Mouse (Mus musculus) intestine, embryonic 16.5 days (tissue): ENCODE data around the gene Ncbp3. TPM values are rescaled to one million over a fixed set of nuclear protein-coding genes. Genes with fewer than 3 reads are reported as not detected.

Experiments
- ATAC-seq: fragments of 200-750 bp; cut with Nextera tagmentation; 2 replicates; pipeline ENCODE4 v1.8.0; 2017; ENCODE audit warnings: moderate TSS enrichment, moderate library complexity
- H3K27ac ChIP-seq: fragments of 300-500 bp; sonication (generic); 2 replicates; pipeline ENCODE4 v1.5.1; 2014; ENCODE audit warnings: mild to moderate bottlenecking, low read length
- H3K27me3 ChIP-seq: fragments of 300-500 bp; sonication (generic); replicated peaks from 2 replicates; pipeline ENCODE4 v1.6.1; 2014; ENCODE audit warnings: low read length, control low read depth, mixed read lengths; ENCODE audit not compliant: control insufficient read depth, insufficient read depth
- H3K36me3 ChIP-seq: fragments of 300-500 bp; sonication (generic); 2 replicates; pipeline ENCODE4 v1.6.1; 2014; ENCODE audit warnings: low read length, control low read depth; ENCODE audit not compliant: control insufficient read depth, insufficient read depth
- H3K4me1 ChIP-seq: fragments of 300-500 bp; sonication (generic); 2 replicates; pipeline ENCODE4 v1.6.1; 2014; ENCODE audit warnings: low read length, control low read depth, mixed read lengths; ENCODE audit not compliant: control insufficient read depth, insufficient read depth
- H3K4me2 ChIP-seq: fragments of 300-500 bp; sonication (generic); 2 replicates; pipeline ENCODE4 v1.6.1; 2014; ENCODE audit warnings: low read depth, low read length, control low read depth
- H3K4me3 ChIP-seq: fragments of 300-500 bp; sonication (generic); 2 replicates; pipeline ENCODE4 v1.5.1; 2014; ENCODE audit warnings: mild to moderate bottlenecking, low read length
- H3K9ac ChIP-seq: fragments of 300-500 bp; sonication (generic); 2 replicates; pipeline ENCODE4 v1.6.1; 2014; ENCODE audit warnings: low read depth, low read length
- H3K9me3 ChIP-seq: fragments of 300-500 bp; sonication (generic); 2 replicates; pipeline ENCODE4 v1.6.1; 2016; ENCODE audit warnings: low read length, control low read depth; ENCODE audit not compliant: control insufficient read depth
- WGBS: fragments of 180-500 bp; shearing (Covaris S2); extraction: QIAGEN DNeasy Blood & Tissue Kit; methylation state at CpG from one replicate; pipeline ENCODE4 v1.1.7; 2014; 5-methylcytosine and 5-hydroxymethylcytosine counted together
- polyA plus RNA-seq: library from polyadenylated mRNA; unstranded; fragments of >200 nt; fragmentation: Nextera tagmentation; extraction: Ambion mirVana; gene quantifications from 2 replicates; pipeline ENCODE4 v1.2.1, GENCODE M21; 2015

The Ncbp3 gene
- polyA plus RNA-seq, 1 experiment from 2014 or later = 8.3 TPM

DNA sequence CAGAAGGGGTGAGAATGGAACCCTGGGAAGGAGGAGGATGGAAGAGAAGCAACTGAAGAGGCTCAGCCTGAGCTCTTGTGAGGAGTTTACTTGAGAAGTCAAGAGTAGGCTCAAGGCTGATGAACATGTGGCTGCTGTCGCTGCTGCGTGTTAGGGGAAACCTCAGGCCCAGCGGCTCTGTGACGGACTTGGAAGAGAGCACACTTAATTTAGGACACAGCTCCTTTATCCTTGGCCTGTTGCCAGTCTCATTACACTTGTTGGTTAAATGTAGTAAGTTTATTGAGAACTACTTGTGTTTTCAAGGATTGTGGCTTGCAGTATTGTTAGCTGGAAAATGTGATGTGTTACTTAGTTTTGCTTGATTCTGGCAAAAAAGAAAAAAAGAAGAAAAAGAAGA is 29.1 kb downstream of the Ncbp3 start:
- H3K36me3 ChIP-seq = peaks cover 9% of the 10 kb centered on the region
- ATAC-seq = no peak
- H3K27ac ChIP-seq = no peak overlapping the region
- H3K27me3 ChIP-seq = no peaks in the 10 kb centered on the region
- 72% methylated on average over 4 of the region's 4 CpGs for WGBS
- H3K9me3 ChIP-seq = no peaks in the 10 kb centered on the region
- no peak overlapping the region for H3K4me3 ChIP-seq
- H3K4me1 ChIP-seq = no peaks in the 10 kb centered on the region
- no peak overlapping the region for H3K9ac ChIP-seq
- H3K4me2 ChIP-seq = no peak overlapping the region

DNA sequence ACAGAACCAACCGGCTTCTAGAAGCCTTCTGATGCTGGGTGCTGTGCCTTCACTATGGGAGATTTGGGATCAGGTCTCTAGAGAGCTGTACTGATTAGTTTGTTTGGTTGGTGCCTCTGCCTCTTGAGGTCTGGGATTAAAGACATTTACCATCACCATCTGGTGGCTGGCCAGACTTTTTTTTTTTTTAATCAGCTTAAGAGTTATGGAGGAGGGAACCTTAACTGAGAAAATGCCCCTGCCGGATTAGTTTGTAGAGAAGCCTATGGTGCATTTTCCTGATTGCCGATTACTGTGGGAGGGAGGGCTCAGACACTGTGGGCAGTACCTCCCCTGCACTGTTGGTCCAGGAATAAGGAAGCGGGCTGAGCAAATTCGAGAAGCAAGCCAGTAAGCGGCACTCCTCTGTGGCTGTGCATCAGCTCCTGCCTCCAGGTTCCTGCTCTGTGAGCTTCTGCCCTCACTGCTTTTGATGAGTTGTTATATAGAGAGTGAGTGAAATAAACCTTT is 29.7 kb downstream of the Ncbp3 start:
- Histone ChIP-seq H3K36me3 (peaks cover 9% of the 10 kb centered on the region), H3K9ac (no peak overlapping the region), H3K4me3 (no peak overlapping the region), H3K27me3 (no peaks in the 10 kb centered on the region), H3K4me2 (no peak overlapping the region), H3K4me1 (no peaks in the 10 kb centered on the region), H3K27ac (no peak overlapping the region), H3K9me3 (no peaks in the 10 kb centered on the region)
- no peak for ATAC-seq
- 86% methylated on average over 6 of the region's 6 CpGs for whole genome bisulfite sequencing

DNA sequence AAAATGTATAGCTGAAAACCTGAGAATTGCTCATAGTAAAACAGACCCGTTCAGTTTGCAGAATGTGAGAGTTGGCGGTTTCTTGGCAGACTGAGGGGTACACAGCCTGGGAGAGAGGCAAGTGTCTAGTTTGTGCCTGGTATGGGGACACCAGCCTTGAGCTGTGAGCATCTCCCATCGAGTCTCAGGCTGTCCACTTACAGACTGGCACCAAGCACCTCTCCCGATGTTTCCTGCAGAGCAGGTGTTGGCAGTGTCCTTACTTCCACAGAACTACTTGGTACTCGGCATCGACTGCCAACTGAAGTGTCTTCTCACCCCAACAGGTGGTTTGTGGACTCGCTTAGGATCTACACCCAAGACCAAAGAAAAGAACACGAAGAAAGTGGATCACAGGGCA is 31.0 kb downstream of the Ncbp3 start:
- H3K4me3 ChIP-seq = no peak overlapping the region
- no peaks in the 10 kb centered on the region for H3K9me3 ChIP-seq
- H3K4me2 ChIP-seq = no peak overlapping the region
- no peaks in the 10 kb centered on the region for H3K27me3 ChIP-seq
- H3K36me3 ChIP-seq = peaks cover 7% of the 10 kb centered on the region
- no peak overlapping the region for H3K27ac ChIP-seq
- H3K9ac ChIP-seq = no peak overlapping the region
- ATAC-seq = no peak
- 92% methylated on average over 8 of the region's 8 CpGs for WGBS
- no peaks in the 10 kb centered on the region for H3K4me1 ChIP-seq

DNA sequence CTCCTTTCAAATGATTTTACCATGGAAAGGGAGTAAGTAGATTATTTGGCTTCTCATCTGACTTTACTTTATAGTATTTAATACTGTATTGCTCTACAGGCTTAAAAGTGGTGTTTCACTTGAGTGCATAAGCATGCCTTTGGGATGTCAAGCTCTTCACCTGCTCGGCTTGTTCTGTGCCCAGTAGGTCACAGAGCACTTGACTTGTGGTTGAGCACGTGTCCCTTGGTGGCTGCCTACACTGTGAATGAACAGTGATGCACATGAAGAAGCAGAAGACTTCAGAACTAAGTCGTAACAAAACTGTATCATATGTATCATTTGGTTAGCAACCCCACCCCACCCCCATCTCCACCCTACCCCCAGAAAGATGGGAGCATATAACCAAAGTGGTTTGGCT is 32.7 kb downstream of the Ncbp3 start:
- Histone ChIP-seq H3K4me1 (peaks cover 3% of the 10 kb centered on the region; the same call in 1 of the 2 replicates), H3K27ac (no peak overlapping the region), H3K4me2 (no peak overlapping the region), H3K9ac (no peak overlapping the region), H3K9me3 (no peaks in the 10 kb centered on the region), H3K36me3 (peaks cover 7% of the 10 kb centered on the region), H3K4me3 (no peak overlapping the region), H3K27me3 (no peaks in the 10 kb centered on the region)
- 89% methylated on average over 3 of the region's 3 CpGs for WGBS
- no peak for ATAC-seq

DNA sequence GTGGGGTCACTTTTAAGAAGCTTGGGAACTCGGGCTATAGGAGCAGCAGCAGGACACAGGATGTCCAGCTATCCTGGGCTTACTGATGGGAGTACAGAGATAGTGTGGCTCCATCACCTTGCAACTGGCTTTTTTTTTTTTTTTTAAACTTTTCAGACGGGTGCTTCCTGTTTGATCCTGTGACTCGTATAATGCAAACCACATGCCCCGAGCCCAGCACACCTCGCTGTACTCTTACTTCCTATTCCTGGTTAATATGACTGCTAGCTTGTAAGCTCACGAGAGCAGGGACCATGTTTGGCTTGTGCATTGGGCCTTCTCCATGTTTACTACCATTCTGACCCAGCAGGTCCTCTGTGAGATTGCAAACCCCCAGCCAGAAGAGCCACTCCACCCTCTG is 36.7 kb downstream of the Ncbp3 start:
- 67% methylated on average over 6 of the region's 6 CpGs for WGBS
- H3K36me3 ChIP-seq = no peaks in the 10 kb centered on the region
- H3K4me3 ChIP-seq = no peak overlapping the region
- H3K9me3 ChIP-seq = no peaks in the 10 kb centered on the region
- no peak overlapping the region for H3K27ac ChIP-seq
- no peaks in the 10 kb centered on the region for H3K27me3 ChIP-seq
- peaks cover 3% of the 10 kb centered on the region; the same call in 1 of the 2 replicates for H3K4me1 ChIP-seq
- no peak for ATAC-seq
- no peak overlapping the region for H3K4me2 ChIP-seq
- no peak overlapping the region for H3K9ac ChIP-seq

DNA sequence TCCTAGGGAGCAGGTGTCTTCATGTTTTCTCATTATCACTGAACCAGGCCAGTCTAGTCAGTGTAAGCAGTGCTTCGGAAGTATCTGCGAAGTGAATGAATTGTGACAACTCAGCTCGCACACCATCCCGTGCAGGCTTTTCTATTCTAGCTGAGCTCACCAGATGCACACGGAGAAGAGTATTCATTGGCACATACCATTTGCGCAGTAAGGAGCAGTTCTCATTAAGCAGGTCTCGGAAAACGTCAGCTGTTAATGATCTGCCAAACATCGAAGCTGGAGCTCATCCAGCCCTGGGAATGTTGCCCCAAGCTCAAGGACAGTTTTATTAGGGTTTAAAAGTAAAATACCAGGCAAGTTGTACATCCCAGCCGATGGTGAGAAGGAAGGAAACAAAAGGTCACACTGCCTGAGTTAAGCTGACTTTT is 37.2 kb downstream of the Ncbp3 start:
- no peak; the same call in 1 of the 2 replicates for ATAC-seq
- Histone ChIP-seq H3K9me3 (no peaks in the 10 kb centered on the region), H3K4me1 (peaks cover 3% of the 10 kb centered on the region; the same call in 1 of the 2 replicates), H3K4me2 (no peak overlapping the region), H3K9ac (no peak overlapping the region), H3K4me3 (no peak overlapping the region), H3K27me3 (no peaks in the 10 kb centered on the region), H3K27ac (no peak overlapping the region), H3K36me3 (no peaks in the 10 kb centered on the region)
- WGBS = 53% methylated on average over 10 of the region's 10 CpGs

DNA sequence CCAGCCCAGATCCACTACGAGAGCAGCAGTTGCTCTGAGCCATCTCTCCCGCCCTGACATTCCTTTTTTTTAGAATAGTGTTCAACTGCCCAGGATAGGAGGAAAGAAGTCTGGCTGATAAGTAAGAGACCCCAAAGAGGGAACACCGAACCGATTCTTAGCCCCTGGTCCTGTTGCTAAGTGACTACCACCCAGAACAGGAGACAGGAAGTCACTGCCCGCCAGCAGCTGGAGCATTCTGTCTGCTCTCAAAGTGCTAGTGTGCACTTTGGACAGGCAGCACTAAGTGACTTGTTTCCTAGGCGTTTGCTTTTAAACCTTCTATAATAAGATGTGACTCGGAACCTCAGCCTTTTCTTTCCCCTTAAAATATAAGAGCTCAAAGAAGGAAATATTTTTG is 37.8 kb downstream of the Ncbp3 start:
- H3K27ac ChIP-seq = no peak overlapping the region
- no peaks in the 10 kb centered on the region for H3K27me3 ChIP-seq
- no peak for ATAC-seq
- no peak overlapping the region for H3K4me3 ChIP-seq
- no peak overlapping the region for H3K4me2 ChIP-seq
- H3K9ac ChIP-seq = no peak overlapping the region
- no peaks in the 10 kb centered on the region for H3K9me3 ChIP-seq
- no peaks in the 10 kb centered on the region for H3K36me3 ChIP-seq
- 55% methylated on average over 7 of the region's 7 CpGs for WGBS
- peaks cover 3% of the 10 kb centered on the region; the same call in 1 of the 2 replicates for H3K4me1 ChIP-seq

DNA sequence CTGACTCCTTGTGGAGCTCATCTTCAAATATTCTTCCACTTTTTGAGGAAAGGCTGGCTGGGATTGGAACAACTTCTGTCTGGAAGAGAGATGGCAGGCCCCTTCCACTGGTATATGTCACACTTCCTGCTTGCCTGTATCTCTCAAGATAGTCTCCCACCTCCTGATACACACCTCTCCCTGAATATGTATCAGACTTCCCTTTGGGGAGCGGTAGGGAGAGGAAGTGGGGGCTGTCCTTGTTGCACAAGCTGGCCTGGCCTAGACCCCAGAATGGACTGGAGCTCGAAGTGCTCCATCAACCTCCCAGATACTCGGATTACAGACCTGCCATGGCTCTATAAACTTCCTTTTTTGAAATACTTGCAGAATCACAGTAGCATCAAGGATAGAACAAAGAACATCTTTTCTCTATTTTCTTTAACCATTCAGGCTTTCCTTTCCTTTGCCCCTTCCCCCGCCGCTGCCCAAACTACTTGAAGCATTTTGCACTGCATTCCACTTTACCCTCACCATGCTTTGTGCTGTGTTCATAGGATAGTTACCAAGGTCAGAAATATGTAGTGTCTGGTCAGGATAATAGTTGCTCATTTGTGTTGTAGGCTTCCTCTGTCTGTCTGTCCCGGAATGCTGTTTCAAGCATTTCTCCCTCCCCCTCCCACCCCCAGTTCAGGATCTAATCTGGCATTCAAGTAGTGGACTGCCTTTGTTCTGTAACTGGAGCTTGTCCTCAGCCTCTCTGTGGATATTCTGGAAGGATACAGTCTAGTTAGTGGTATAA is 40.3 kb downstream of the Ncbp3 start:
- no peak overlapping the region for H3K27ac ChIP-seq
- H3K4me2 ChIP-seq = no peak overlapping the region
- 70% methylated on average over 6 of the region's 6 CpGs for WGBS
- H3K4me3 ChIP-seq = no peak overlapping the region
- H3K27me3 ChIP-seq = no peaks in the 10 kb centered on the region
- no peaks in the 10 kb centered on the region for H3K9me3 ChIP-seq
- no peaks in the 10 kb centered on the region for H3K36me3 ChIP-seq
- peaks cover 3% of the 10 kb centered on the region; the same call in 1 of the 2 replicates for H3K4me1 ChIP-seq
- no peak overlapping the region for H3K9ac ChIP-seq
- no peak for ATAC-seq

DNA sequence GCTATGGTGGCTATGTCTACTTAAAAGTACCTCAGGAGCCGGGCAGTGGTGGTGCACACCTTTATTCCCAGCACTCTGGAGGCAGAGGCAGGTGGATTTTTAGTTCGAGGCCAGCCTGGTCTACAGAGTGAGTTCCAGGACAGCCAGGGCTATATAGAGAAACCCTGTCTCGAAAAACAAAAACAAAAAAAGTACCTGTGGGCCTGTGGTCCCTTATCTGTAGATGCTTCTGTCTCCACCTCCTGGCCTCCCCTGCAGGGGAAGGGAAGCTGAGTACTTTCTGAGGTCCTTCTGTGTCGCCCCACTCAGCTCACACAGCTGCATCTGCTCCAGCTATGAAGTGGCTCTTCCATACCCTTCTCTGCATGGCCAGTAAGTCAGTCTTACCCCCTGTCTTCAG is 42.7 kb downstream of the Ncbp3 start, which contains the start of gene Itgae:
TSS of gene Itgae (plus strand) at position 301 of the 400 bp plus-strand sequence.
- 82% methylated on average over 4 of the region's 4 CpGs for WGBS

More for the DNA sequence above, 42.7 kb downstream of the Ncbp3 start, which contains the start of gene Itgae:
- Histone ChIP-seq H3K9ac (no peak within 1 kb of the TSS), H3K27ac (no peak within 1 kb of the TSS), H3K36me3 (no peaks in the 10 kb centered on the region), H3K27me3 (no peaks in the 10 kb centered on the region), H3K4me3 (no peak within 1 kb of the TSS), H3K4me1 (no peaks in the 10 kb centered on the region), H3K9me3 (no peaks in the 10 kb centered on the region), H3K4me2 (no peak within 1 kb of the TSS)
- no peak for ATAC-seq
